Mouse (Mus musculus) granulocyte monocyte progenitor cell, adult 5-6 weeks (primary cell): Measurements from ENCODE around the gene C1qtnf3. TPM values are rescaled to one million over a fixed set of nuclear protein-coding genes. Genes with fewer than 3 reads are reported as not detected.
"Not testable (repeated sequence)": the region's sequence is repeated elsewhere in the genome, so short reads cannot be mapped to it uniquely, and the experiment has no call there.

Experiments
- ATAC-seq: replicated peaks from 2 replicates; pipeline ENCODE4 v1.8.0; 2016; ENCODE audit warnings: mild to moderate bottlenecking, moderate TSS enrichment, inconsistent platforms; ENCODE audit not compliant: poor library complexity, severe bottlenecking
- total RNA-seq, 2 experiments: library from RNA; stranded (forward) in 1 of 2; stranded (reverse) in 1 of 2; fragments of 200-712, 200-1000 nt in 1 of 2; fragments of >200 nt in 1 of 2; fragmentation: Nextera tagmentation in 1 of 2; gene quantifications; 2 replicates each; pipeline ENCODE4 v1.2.3; 2014 to 2017

C1qtnf3 gene
- total RNA-seq, 2 experiments from 2014 or later, result not detected

- no peak for ATAC-seq
Measured at GRCm38 (mm10) chr15:10955156-10955555, 3.0 kb downstream of the C1qtnf3 start.

DNA sequence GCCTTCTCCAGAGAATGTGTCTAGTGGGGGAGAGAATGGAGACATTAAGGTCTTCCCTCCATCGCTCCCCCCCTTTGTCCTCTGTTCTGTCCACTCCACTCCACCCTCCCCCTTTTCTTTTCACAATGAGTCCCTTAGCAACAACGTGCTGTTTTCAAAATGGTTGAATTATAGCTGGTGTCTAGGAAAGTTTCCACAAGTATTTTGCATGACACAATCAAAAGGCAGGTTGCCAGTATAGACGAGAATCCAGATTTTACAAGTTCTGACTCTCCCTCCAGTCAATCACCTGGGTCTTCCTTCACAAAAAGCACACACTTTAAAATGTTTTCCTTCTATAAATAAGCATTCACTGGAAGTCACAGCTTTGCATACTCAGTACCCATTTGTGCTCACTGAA lies 4.6 kb downstream of the C1qtnf3 start:
- no peak for ATAC-seq

- ATAC-seq, result no peak
Measured at GRCm38 (mm10) chr15:10959277-10960026, 7.3 kb downstream of the C1qtnf3 start.

- ATAC-seq, result no peak
Measured at GRCm38 (mm10) chr15:10960267-10960666, 8.1 kb downstream of the C1qtnf3 start.

DNA sequence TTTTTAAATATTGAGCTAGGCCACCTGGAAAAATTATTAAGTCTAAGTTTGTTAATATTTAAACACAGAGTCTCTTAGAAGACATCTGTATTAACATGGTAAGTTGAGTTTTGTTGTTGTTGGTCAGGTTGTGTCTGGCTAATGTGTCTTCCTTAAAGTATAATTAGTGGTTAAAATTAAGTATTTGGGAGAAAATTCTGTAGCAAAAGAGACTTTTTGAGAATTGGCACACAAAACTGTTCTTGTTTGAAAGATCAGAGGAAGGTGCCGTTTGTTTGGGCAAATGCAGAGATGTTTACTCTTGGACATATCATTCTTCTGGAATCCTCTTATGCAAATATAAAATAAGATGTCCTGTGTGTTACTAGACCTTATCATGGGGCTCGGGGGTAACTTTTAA lies 10.5 kb downstream of the C1qtnf3 start:
- no peak for ATAC-seq

DNA sequence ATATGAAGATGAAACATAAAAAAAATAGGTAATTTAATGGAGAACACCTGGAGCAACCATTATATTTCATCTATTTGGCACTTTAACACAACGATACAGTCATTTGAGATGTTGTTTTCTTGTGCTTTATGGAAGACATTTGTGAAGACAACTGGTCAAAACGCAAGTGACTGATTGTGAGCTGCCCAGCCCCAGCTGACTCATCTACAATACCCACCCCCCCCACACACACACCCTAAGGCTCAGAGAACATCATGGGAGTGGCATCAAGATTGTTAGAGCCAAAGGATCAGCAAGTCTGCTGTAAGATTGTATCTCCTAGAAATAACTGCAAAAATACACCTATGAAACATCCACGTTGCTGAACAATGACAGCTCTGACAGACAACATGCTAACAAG lies 17.3 kb downstream of the C1qtnf3 start:
- ATAC-seq, result no peak

- ATAC-seq, result no peak
Measured at GRCm38 (mm10) chr15:10970777-10971176, 18.6 kb downstream of the C1qtnf3 start.

GRCm38 (mm10) chr15:10977151-10977550 lies 25.0 kb downstream of the C1qtnf3 start:
- ATAC-seq, result no peak

GRCm38 (mm10) chr15:10980712-10981111 lies 28.6 kb downstream of the C1qtnf3 start:
- ATAC-seq, result no peak

GRCm38 (mm10) chr15:10981377-10982063 lies 29.4 kb downstream of the C1qtnf3 start, which contains the start of gene Amacr:
Gene Amacr (plus strand): TSS chr15:10981756.
- peak; percentile 92 for ATAC-seq

DNA sequence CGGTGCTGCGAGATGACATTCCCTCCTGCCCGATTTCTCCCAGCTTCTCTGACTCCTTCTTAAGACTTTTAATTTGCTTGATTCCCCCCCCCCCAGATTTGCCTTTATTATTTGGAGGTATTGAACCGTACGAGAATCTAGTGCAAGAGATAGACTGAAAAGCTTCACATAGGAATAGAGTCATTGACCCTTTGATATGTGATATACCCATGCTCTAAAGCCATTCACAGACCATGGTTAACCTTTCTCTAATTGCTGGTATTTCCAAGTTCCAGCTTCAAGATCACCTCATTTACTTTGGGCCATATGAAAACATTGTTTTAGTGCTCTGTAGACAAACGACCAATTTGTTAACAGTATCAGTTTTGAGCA lies 29.9 kb downstream of the C1qtnf3 start:
- no peak for ATAC-seq

GRCm38 (mm10) chr15:10985756-10986155 lies 33.6 kb downstream of the C1qtnf3 start:
- ATAC-seq, result no peak

- ATAC-seq, result not testable (repeated sequence)
Measured at GRCm38 (mm10) chr15:10986477-10986876, 34.3 kb downstream of the C1qtnf3 start.

DNA sequence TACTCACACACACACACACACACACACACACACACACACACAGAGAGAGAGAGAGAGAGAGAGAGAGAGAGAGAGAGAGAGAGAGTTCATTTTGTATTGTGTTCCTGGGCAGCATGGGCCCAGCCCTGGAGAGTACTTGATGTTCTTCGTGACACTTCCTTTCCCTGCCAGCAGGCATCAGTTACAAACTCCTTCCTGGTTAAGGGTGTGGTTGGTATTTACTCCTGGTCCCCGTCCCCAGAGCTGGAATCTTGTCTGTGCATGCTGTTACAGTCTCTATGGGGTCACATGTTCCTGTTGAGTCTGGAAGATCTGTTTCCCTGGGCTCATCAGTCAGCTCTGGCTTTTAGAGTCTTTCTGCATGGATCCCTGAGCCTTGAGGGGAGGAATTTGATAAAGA lies 38.3 kb downstream of the C1qtnf3 start:
- no peak for ATAC-seq

GRCm38 (mm10) chr15:10991566-10991965 lies 39.4 kb downstream of the C1qtnf3 start:
- no peak for ATAC-seq

DNA sequence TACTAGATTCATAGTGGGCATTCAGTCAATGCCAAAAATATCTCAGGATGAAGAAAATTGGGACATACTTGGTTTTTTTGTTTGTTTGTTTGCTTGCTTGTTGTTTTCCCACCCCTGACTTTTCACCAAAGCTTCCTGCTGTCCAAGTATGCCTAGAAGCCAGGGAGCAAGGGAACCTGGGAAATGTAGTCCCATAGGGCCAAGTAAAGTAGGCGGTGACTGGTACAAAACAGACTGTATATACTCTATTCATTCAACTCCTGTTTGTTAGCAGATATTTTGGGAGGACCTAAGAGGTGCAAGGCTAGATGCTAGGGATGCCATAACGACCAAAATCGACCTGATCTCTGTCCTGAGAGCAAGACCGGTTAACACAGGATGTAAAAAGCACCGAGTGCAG lies 47.7 kb downstream of the C1qtnf3 start:
- no peak for ATAC-seq

GRCm38 (mm10) chr15:11000421-11000820 lies 48.3 kb downstream of the C1qtnf3 start, which contains the start of gene Slc45a2:
Gene Slc45a2 (plus strand): TSS chr15:11000721.
- ATAC-seq, result no peak

- ATAC-seq, result no peak
Measured at GRCm38 (mm10) chr15:11003791-11004190, 51.7 kb downstream of the C1qtnf3 start.

DNA sequence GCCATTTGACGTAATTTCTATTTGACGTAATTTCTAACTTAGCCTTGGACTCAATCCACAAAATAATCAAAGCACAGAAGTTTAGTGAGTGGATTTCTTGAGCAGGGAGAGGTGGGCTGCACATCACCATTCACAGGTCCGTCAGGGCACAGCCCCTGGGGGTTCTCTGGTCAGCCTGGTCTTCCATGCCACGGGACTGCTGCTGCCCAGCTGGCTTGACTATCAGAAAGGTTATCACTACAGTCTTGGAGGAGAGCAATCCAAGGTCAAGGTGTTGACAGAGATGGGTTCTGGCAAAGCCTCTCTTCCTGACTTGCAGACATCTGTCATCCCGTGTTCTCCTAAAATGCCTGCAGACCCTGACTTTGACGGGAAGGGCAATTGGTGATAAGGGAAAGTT lies 52.5 kb downstream of the C1qtnf3 start:
- no peak for ATAC-seq

DNA sequence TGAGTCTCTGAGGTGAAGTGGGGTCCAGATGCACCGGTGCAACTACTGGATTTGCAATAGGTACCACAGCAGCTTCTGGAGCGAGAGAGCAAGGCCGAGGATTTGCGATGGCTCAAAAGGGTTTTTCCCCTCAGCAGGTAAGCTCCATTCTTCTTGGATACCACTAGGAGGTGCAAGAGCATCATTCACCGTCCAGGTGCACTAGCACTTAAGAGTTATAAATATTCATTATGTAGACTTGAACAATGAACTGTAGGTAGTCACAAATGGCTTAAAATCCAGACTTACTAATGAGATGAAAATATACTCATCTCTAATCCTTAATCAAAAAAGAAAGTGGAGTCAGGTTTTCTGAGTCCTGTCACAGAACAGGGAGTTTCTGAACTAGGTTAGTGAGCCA lies 56.6 kb downstream of the C1qtnf3 start:
- ATAC-seq, result no peak

GRCm38 (mm10) chr15:11010976-11011548 lies 58.9 kb downstream of the C1qtnf3 start:
- ATAC-seq, result no peak
